Comparison of ENCODE assay signal across 10 mouse cellular contexts in the genomic region with DNA sequence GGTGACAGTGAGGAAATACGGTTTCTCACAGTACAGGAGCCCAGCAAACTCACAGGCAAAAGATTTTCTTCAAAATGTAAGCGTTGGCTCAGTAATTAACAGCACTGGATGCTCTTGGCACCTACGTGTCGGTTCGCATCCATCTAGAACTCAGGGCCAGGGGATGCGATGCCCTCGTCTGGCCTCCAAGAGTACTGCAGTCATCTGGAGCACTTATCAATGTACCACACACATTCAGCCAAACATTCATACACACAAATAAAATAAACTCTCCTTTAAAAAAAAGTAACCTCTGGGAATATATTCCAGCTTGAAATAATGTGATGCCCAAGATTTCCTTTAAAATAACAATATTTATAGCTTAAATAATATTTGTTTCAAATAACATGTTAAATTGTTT. TPM values are rescaled to one million over a fixed set of nuclear protein-coding genes. Genes with fewer than 3 reads are reported as not detected.
DNase-seq lines count a peak whose midpoint lies in the region; ATAC-seq and TF ChIP-seq lines count a peak whose summit lies in the region.
"Had no signal": no experiment of that assay in that cellular context is flagged by ENCODE, and none has a peak within 500 bp of the region (broad histone marks: within the 10 kb centered on the region; RNA-seq: fewer than 3 reads in every experiment).

No protein-coding gene starts in this region.

- peak; percentile 39; the same call in 1 of the 2 replicates for TF ChIP-seq CTCF in kidney, postnatal 0 days (IDR thresholded peaks at IDR 0.05; ENCODE audit: low read depth)
- peak; percentile 81 for TF ChIP-seq CTCF in E14TG2a.4 (conservative IDR thresholded peaks at IDR 0.05; ENCODE audit: low read length)
- peak; percentile 90 for TF ChIP-seq CTCF in liver, postnatal 0 days (IDR thresholded peaks at IDR 0.05; ENCODE audit: low read depth)

- no peaks in the 10 kb centered on the region; the same call in 1 of the 2 replicates for H3K36me3 ChIP-seq in kidney, postnatal 0 days (ENCODE audit: insufficient read depth, low read length)
- H3K36me3 ChIP-seq in E14TG2a.4 (ENCODE audit: insufficient read depth, low read length) = peaks cover 22% of the 10 kb centered on the region
- H3K36me3 ChIP-seq in liver, postnatal 0 days (replicated peaks; ENCODE audit: insufficient read depth, low read length) = peaks cover 47% of the 10 kb centered on the region

- no peak for DNase-seq in kidney, postnatal 0 days (ENCODE audit: low spot score)
- DNase-seq in kidney, adult 18-20 months = no peak
- peak; percentile 49 for DNase-seq in R1 (ENCODE audit: low read depth, low spot score)
- DNase-seq in liver, postnatal 0 days = peak; percentile 81
- no peak for DNase-seq in adrenal gland, postnatal 4 days (ENCODE audit: low spot score in 2 of 2)
- DNase-seq in adrenal gland, postnatal 36 days = no peak
- DNase-seq in heart, adult 18-20 months = no peak
- DNase-seq: left cerebral cortex, postnatal 4 days had no signal

- no peaks in the 10 kb centered on the region for H3K27me3 ChIP-seq in kidney, postnatal 0 days (ENCODE audit: insufficient read depth, low read length)
- H3K27me3 ChIP-seq in E14TG2a.4 (ENCODE audit: insufficient read depth, low read length) = no peaks in the 10 kb centered on the region
- H3K27me3 ChIP-seq in liver, postnatal 0 days (ENCODE audit: insufficient read depth, low read length) = no peaks in the 10 kb centered on the region
- H3K27me3 ChIP-seq: forebrain, embryonic 12.5 days had no signal

- no peak overlapping the region for H3K4me2 ChIP-seq in kidney, postnatal 0 days (ENCODE audit: low read length)
- no peak overlapping the region for H3K4me2 ChIP-seq in liver, postnatal 0 days (ENCODE audit: low read depth, low read length)
- H3K4me2 ChIP-seq: forebrain, embryonic 12.5 days had no signal

- ATAC-seq in kidney, postnatal 0 days (replicated peaks; ENCODE audit: low FRiP score, low read depth) = no peak
- peak; percentile 26; the same call in 1 of the 2 replicates for ATAC-seq in liver, postnatal 0 days

- no peaks in the 10 kb centered on the region for H3K4me1 ChIP-seq in kidney, postnatal 0 days (replicated peaks; ENCODE audit: insufficient read depth, low read length)
- H3K4me1 ChIP-seq in E14TG2a.4 (replicated peaks; ENCODE audit: low read depth, low read length) = no peaks in the 10 kb centered on the region
- H3K4me1 ChIP-seq in liver, postnatal 0 days (ENCODE audit: insufficient read depth) = peaks cover 55% of the 10 kb centered on the region
- H3K4me1 ChIP-seq: forebrain, embryonic 12.5 days had no signal

- peak; percentile 56 for TF ChIP-seq EP300 in liver, postnatal 0 days (IDR thresholded peaks at IDR 0.05; ENCODE audit: low read depth)

- 81% methylated on average over 7 of the region's 7 CpGs for WGBS in kidney, postnatal 0 days
- WGBS in liver, postnatal 0 days (ENCODE audit: insufficient replicate concordance) = 67% methylated on average over 7 of the region's 7 CpGs

- H3K9me3 ChIP-seq in kidney, postnatal 0 days (replicated peaks; ENCODE audit: low read length) = no peaks in the 10 kb centered on the region
- no peaks in the 10 kb centered on the region for H3K9me3 ChIP-seq in E14TG2a.4 (ENCODE audit: low read length)
- no peaks in the 10 kb centered on the region for H3K9me3 ChIP-seq in liver, postnatal 0 days (ENCODE audit: low read length)
- H3K9me3 ChIP-seq: forebrain, embryonic 12.5 days had no signal

- no peak overlapping the region for H3K9ac ChIP-seq in kidney, postnatal 0 days (ENCODE audit: low read depth, low read length)
- no peak overlapping the region for H3K9ac ChIP-seq in liver, postnatal 0 days (replicated peaks)
- H3K9ac ChIP-seq: forebrain, embryonic 12.5 days had no signal

- no peak overlapping the region for H3K4me3 ChIP-seq in kidney, postnatal 0 days (replicated peaks; ENCODE audit: low read depth, low read length)
- no peak overlapping the region for H3K4me3 ChIP-seq in E14TG2a.4 (replicated peaks; ENCODE audit: low read length)
- no peak overlapping the region for H3K4me3 ChIP-seq in liver, postnatal 0 days (ENCODE audit: low read depth, low read length)
- H3K4me3 ChIP-seq: forebrain, embryonic 12.5 days had no signal

- no peak overlapping the region for H3K27ac ChIP-seq in kidney, postnatal 0 days
- peak overlapping the region; percentile 5; the same call in 1 of the 2 replicates for H3K27ac ChIP-seq in liver, postnatal 0 days (ENCODE audit: low read depth)
- H3K27ac ChIP-seq: forebrain, embryonic 12.5 days had no signal

RNA-seq across cellular contexts. Expression of a gene that starts 29.0 kb away (rescaled TPM):
- 8.2 and 8.4 TPM in 2 replicates for polyA plus RNA-seq in kidney, postnatal 0 days (2015; fragmentation: Nextera tagmentation; extraction: Ambion mirVana)
- polyA plus RNA-seq in liver, postnatal 0 days (2015; fragmentation: Nextera tagmentation; extraction: Ambion mirVana) = 5.1 and 6.2 TPM in 2 replicates
- 10 to 100 TPM; 44.3 to 47.7 TPM for total RNA-seq in adrenal gland, postnatal 4 days (2021)
- 10 to 100 TPM; 36.0 to 41.1 TPM for total RNA-seq in adrenal gland, postnatal 36 days (2021)
- total RNA-seq in heart, adult 18-20 months (2021) = 10 to 100 TPM in 1 of 2 experiments, 1 to 10 TPM in 1; 8.3 to 10.1 TPM

Comparison
In these comparisons a context has a peak if more than half of its experiments do, and no peak if none do; other contexts are left out.
1. DNase-seq: peak in R1 (single experiment) and liver, postnatal 0 days (single experiment); none in kidney, postnatal 0 days (single experiment), kidney, adult 18-20 months (single experiment), adrenal gland, postnatal 4 days (0 of 2), adrenal gland, postnatal 36 days (0 of 2) and heart, adult 18-20 months (0 of 2).
2. CTCF ChIP-seq: peak in every context shown above with its lines; median percentile 90 in liver, postnatal 0 days; 81 in E14TG2a.4; 39 in kidney, postnatal 0 days.